Mouse (Mus musculus): Measurements from ENCODE around the gene Ddx6.
"Not testable (repeated sequence)": the region's sequence is repeated elsewhere in the genome, so short reads cannot be mapped to it uniquely, and the experiment has no call there.

Gene Ddx6

DNA sequence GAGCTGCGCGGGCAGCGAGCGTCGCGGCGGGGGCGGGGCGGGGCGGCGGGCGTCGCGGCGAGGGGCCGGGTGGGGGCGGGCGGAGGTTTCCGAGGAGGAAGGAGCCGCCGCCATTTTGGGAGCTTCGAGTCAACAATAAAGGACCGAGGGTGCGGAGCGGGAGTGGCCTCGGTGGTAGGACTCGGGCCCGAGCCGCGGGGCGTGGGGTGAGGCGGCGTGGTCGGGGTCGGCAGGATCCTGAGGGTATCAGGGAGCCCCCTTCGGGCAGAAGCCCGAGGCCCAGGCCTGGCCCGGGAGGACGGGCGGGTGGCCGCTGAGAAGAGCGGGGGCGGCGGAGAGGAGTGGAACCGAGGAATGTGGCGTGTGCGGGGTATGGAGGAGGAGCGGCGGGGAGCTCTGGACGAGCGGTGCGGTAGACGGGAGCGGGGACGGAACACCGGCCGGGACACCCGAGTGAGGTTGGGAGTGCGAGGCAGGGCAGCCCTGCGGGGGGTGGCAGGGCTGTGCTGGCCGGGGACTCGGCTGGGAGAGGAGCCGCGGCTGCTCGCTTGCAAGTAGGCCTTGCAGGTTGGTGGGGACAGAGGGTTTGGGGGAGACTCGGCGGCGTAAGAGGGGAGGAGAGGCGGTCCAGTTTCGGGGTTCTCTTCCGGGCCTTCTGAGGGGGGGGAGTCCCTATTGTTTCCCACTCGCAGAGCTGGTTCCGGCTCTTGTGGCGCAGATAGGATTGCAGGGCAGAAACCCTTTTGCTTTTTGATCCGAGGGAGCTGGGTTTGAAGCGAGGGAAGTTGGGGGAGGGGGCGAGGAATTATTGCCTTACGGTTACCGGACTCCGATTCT, at the start of gene Ddx6:
Gene Ddx6 (plus strand): TSS at position 114 of the 837 bp plus-strand sequence.
- in situ Hi-C loops (cut with MboI, MseI): loop anchor here (25.0 kb wide), 1 partner anchor 1507 kb away; no protein-coding TSS in a partner anchor

GRCm38 (mm10) chr9:44561597-44561996, 43.1 kb upstream of the Ddx6 start, which contains the start of gene Cxcr5:
Gene Cxcr5, minus strand, starts transcription at chr9:44561877.
- in situ Hi-C loops (cut with MboI, MseI): no loop called here

DNA sequence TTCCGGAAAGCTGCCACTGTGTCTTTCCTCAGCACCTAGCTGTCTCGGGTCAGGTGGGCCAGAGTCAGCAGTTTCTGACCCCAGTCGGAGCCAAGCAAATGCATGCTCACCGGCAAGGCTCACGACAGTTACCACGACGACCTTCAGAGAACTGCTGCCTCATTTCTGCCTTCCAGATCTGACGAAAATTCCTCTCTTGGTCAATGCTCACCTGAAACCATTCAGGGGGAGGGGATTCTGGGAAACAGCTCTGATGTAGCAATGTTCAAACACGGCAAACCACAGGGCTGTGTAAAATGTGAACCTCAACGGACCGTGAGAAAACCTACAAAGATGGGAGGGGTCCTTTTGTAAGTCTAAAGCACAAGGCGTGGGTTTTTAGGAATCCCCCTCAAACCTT, 41.8 kb upstream of the Ddx6 start:
- in situ Hi-C loops (cut with MboI, MseI): no loop called here

- in situ Hi-C loops (cut with MboI, MseI): no loop called here
Observed at GRCm38 (mm10) chr9:44565367-44565766, 39.3 kb upstream of the Ddx6 start.

- in situ Hi-C loops (cut with MboI, MseI): no loop called here
Observed at GRCm38 (mm10) chr9:44567338-44568082, 37.2 kb upstream of the Ddx6 start.

- in situ Hi-C loops (cut with MboI, MseI): no loop called here
Observed at GRCm38 (mm10) chr9:44568083-44568455, 36.6 kb upstream of the Ddx6 start.

- in situ Hi-C loops (cut with MboI, MseI): no loop called here
Observed at GRCm38 (mm10) chr9:44570939-44571382, 33.7 kb upstream of the Ddx6 start.

GRCm38 (mm10) chr9:44573306-44573705, 31.4 kb upstream of the Ddx6 start:
- in situ Hi-C loops (cut with MboI, MseI): no loop called here

GRCm38 (mm10) chr9:44575095-44575494, 29.6 kb upstream of the Ddx6 start:
- in situ Hi-C loops (cut with MboI, MseI): no loop called here

GRCm38 (mm10) chr9:44576046-44576445, 28.6 kb upstream of the Ddx6 start:
- in situ Hi-C loops (cut with MboI, MseI): not testable (repeated sequence)

- in situ Hi-C loops (cut with MboI, MseI): no loop called here
Observed at GRCm38 (mm10) chr9:44579392-44579791, 25.3 kb upstream of the Ddx6 start.

DNA sequence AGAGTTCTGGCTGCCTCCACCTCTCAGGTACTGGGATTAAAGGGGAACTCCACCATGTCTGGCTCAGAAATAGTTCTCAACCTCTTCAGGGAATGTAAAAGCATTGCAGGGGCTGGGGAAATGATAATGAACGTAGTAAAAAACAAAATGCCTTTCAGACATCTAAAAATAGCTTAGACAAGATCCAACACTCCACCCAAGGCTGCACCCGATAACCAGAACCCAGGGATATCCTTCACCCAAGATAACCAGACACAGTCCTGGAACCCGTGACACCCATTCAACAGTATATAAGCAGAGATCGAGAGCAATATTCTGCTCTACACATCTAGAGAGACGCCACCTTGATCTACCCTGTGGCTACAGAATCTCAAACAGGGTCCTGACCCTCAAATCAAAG, 24.6 kb upstream of the Ddx6 start:
- in situ Hi-C loops (cut with MboI, MseI): no loop called here

GRCm38 (mm10) chr9:44581423-44581822, 23.3 kb upstream of the Ddx6 start:
- in situ Hi-C loops (cut with MboI, MseI): no loop called here

DNA sequence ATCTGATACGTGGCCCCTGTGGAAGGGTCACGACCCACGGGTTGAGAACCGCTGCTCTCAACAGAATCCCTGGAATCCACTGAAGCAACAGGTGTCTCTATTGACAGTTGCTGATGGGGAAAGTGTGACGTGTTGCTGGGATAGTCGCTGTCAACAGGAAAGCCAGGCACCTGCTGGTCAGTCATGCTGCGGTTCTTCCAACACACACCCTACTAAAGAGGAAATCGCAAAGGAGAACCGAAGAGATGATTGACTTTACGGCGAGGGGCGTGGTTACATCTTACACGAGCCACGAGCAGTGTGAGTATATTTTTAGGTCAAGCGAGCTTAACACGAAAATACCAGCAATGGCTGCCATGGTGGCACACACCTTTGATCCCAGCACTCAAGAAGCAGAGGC, 22.3 kb upstream of the Ddx6 start:
- in situ Hi-C loops (cut with MboI, MseI): no loop called here

DNA sequence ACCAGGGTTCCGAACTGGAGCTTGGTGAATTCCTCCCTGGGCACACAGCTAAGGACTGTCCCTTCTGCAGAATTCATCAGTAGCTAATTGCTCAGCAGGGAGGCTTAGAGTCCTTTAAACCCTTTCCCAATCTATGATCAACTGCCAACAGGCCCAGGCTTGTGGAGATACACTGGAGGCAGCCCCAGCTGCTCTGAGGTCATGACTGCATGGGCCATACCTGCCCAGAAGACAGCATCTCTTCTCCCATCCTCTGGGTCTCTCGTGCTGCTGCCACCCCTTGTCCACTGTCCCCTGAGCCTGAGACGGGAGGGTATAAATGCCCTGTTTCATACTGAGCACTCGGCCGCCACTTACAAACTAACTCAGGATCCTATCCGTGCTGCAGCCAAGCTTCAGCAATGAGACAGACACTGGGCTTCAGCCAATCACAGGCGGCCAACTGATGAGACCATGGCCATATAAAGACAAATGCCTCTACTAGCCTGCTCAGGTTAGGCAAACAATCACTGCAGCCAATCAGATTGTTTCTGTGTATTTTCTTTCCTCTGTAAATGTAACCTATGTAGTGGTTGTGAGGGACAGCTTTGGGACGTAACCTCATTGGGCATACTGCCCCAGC, 17.9 kb upstream of the Ddx6 start:
- in situ Hi-C loops (cut with MboI, MseI): no loop called here

DNA sequence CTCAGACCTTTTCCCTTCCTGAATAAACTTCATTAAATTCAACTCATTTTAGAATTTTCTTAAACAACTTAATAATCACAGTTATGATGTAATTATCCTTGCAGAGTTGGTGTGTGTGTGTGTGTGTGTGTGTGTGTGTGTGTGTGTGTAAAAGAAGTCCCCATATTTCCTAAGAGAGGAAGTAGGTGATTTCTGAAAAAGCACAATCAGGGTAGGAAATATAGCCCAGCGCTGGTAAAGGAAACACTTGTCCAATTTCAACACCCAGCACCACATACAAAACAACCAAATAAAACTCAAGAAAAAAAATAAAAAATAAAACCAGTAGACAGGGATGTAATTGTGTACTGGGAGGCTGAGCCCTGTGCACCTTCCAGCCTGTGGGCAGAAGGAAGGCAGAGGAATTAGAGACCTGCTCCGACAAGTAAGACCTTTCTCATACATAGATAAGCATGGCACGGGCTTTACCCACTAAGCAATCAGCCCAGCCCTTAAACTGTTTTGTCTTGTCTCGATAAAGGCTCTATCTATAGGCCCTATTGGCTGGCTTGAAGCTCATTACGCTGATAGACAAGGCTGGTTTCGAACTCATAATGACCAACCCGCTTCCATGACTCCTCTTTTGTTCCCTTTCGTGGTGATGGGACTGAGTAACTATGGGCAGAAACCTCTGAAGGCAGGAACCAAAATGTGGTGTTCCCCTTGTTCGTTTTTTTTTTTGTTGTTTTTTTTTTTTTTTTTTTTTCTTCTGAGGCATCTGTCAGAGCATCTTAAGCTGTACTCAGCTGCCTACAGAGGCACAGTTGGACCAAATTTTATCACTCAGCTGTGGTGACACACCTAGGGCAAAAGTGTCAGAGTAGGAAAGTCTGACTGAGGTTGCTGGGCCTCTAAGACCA, 17.2 kb upstream of the Ddx6 start:
- in situ Hi-C loops (cut with MboI, MseI): no loop called here

- in situ Hi-C loops (cut with MboI, MseI): no loop called here
Observed at GRCm38 (mm10) chr9:44588605-44589004, 16.1 kb upstream of the Ddx6 start.

- in situ Hi-C loops (cut with MboI, MseI): no loop called here
Observed at GRCm38 (mm10) chr9:44589095-44589494, 15.6 kb upstream of the Ddx6 start.

- in situ Hi-C loops (cut with MboI, MseI): no loop called here
Observed at GRCm38 (mm10) chr9:44590969-44591368, 13.7 kb upstream of the Ddx6 start.

DNA sequence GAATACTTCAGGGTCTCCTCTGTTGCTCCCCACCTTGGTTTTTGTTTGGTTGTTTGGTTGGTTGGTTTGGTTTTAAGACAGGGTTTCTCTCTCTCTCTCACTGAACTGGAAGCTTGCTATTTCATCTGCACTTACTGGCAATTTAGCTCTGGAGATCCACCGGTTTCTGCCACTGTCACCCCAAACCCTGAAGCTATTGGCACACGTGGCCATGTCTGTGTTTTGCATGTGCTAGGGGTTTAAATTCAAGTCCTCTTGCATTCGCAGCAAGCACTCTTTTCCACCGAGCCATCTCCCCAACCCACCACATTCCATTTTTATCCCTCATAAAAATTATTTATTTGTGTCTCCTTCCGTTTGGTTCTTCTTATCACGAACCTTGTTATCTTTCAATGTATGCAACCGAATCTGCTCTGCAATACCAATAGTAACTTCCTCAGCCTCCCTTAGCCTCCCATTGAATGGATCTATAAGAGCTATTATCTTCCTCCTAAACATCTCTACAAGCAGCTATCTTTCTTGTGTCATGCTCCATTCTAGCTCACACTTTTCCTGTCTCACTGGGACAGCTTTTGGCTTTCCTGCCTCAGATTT, 13.0 kb upstream of the Ddx6 start:
- in situ Hi-C loops (cut with MboI, MseI): no loop called here

DNA sequence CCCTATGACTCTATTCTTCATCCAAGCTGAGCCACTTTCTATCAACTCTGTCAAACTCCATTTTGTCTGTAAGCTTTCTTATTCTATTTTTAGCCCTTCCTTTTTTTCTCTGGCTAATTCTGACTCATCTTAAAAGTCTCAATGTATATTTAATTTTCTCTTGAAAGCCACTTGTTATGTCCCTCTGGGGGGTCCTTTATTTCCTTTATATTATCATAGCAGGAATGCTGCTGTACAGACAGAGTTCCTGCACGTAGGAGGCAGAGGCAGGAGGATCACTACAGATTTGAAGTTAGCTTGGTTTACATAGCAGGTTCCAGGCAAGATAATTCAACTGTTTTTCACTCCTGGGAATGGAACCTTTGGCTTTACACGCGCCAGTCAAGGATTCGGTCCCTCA, 11.5 kb upstream of the Ddx6 start:
- in situ Hi-C loops (cut with MboI, MseI): no loop called here

Measured in T-helper 2 cell (primary cell).